Mouse (Mus musculus) MEL (cell line): ENCODE measurements around the gene Ppfia1.

Experiments
- CHD1 ChIP-seq: IDR thresholded peaks from 2 replicates; pipeline ENCODE4 v1.6.1; 2012; ENCODE audit warnings: low read depth, mild to moderate bottlenecking, inconsistent platforms, low read length, improper control_type of control experiment
- CTCF ChIP-seq, 3 experiments: IDR thresholded peaks in 2 of 3; conservative IDR thresholded peaks in 1 of 3; 2 replicates each; pipeline ENCODE4 v1.5.1; 2011 to 2012; ENCODE audit warnings: low read length in 3 of 3, low read depth in 2 of 3, mild to moderate bottlenecking in 2 of 3, improper control_type of control experiment in 1 of 3, inconsistent platforms in 1 of 3, mixed read lengths in 1 of 3, moderate library complexity in 1 of 3; ENCODE audit not compliant: control insufficient read depth in 1 of 3, insufficient read depth in 1 of 3, poor library complexity in 1 of 3, severe bottlenecking in 1 of 3
- EP300 ChIP-seq, 2 experiments: IDR thresholded peaks; 2 replicates each; pipeline ENCODE4 v1.6.1; 2011; ENCODE audit warnings: improper control_type of control experiment in 2 of 2, low read length in 2 of 2, low read depth in 1 of 2, mild to moderate bottlenecking in 1 of 2
- KAT2A ChIP-seq: conservative IDR thresholded peaks from 2 replicates; pipeline ENCODE4 v1.6.1; 2012; ENCODE audit warnings: low read depth, low read length, improper control_type of control experiment, inconsistent platforms
- SMC3 ChIP-seq: IDR thresholded peaks from 2 replicates; pipeline ENCODE4 v1.6.1; 2011; ENCODE audit warnings: low read depth, low read length, improper control_type of control experiment

GRCm38 (mm10) chr7:144490201-144490873 is 63.2 kb downstream of the Ppfia1 start:
- TF ChIP-seq CHD1: no peak
- TF ChIP-seq SMC3: no peak
- no peak for TF ChIP-seq CTCF (IDR thresholded peaks at IDR 0.05 in 2 of 3, conservative IDR thresholded peaks at IDR 0.05 in 1 of 3; ENCODE audit: control insufficient read depth in 1 of 3, insufficient read depth in 1 of 3, low read depth in 2 of 3, low read length in 3 of 3, poor library complexity in 1 of 3, severe bottlenecking in 1 of 3)
- no peak for TF ChIP-seq KAT2A
- no peak for TF ChIP-seq EP300 (IDR thresholded peaks at IDR 0.05; ENCODE audit: low read depth in 1 of 2, low read length in 2 of 2)
